Mouse (Mus musculus) E14TG2a.4 (cell line): ENCODE results near the gene Tnn.

ENCODE experiments used
- CTCF ChIP-seq: conservative IDR thresholded peaks from 2 replicates; pipeline ENCODE4 v1.5.1; 2014; ENCODE audit warnings: low read length
- POU5F1 ChIP-seq: IDR thresholded peaks from 2 replicates; pipeline ENCODE4 v1.6.1; 2014; ENCODE audit warnings: low read length, borderline replicate concordance

DNA sequence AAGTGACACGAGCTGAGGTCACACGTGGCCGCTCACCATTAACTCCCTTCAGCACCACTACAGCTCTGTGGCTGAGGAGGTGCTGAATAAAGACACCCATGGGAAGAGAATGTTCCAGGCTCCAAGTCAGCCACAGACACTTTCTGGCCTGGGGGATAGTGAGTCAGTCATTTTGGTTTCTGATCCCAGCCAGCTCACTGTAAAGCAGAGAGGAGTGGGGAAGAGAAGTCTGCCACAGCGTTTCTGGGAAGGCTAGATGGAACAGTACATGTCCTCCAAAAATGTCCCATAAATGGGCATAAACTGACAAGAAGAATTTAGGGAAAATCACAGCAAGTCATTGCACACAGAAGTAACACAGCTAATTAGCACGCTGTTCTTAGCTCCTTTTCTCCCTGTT lies 52.4 kb downstream of the Tnn start:
- TF ChIP-seq CTCF (no peak), POU5F1 (no peak)
